Comparison of ENCODE assay signal across 8 mouse cellular contexts in the genomic region with DNA sequence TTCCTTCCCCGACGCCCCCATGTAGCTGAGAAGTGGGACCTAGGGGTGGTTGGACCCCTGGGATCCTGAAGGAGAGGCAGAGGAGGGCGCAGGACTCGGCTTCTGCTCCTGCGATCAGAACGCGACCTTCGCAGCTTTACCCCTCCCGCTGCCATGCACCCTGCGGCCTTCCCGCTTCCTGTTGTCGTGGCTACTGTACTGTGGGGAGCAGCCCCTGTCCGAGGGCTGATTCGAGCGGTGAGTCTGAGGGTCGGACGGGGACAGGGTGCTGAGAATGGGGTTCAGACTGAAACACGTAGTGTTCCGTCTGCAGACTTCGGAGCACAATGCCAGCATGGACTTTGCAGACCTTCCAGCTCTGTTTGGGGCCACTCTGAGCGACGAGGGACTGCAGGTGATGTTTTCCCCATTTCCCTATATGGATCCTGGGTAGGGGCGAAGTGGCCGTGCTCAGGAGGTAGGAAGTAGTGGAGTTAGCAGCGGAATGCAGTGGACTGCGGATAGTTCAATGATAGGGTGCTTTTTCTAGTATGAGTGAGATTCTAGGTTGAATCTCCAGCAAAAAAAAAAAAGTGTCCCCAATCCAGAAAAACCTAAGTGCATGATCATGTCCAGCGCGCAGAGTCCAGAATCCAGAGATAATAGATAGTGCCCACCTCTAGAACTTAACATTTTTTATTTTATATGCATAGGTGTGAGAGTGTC. TPM values are rescaled to one million over a fixed set of nuclear protein-coding genes. Genes with fewer than 3 reads are reported as not detected.
A peak's percentile ranks its signal among the peaks of the same experiment; 100 is the strongest.
DNase-seq lines count a peak whose midpoint lies in the region; ATAC-seq and TF ChIP-seq lines count a peak whose summit lies in the region.

No protein-coding gene starts in this region.

- H3K36me3 ChIP-seq in midbrain, embryonic 12.5 days, result peaks cover 63% of the 10 kb centered on the region

- peak overlapping the region; percentile 81 for H3K4me3 ChIP-seq in lung, adult 2 months (replicated peaks; ENCODE audit: extremely low read depth, low read depth, low read length)
- H3K4me3 ChIP-seq in midbrain, embryonic 12.5 days, result peak overlapping the region; percentile 68

- no peak for TF ChIP-seq CTCF in lung, adult 2 months (IDR thresholded peaks at IDR 0.05; ENCODE audit: insufficient read depth, low read length)

- peaks cover 24% of the 10 kb centered on the region for H3K4me1 ChIP-seq in lung, adult 2 months (ENCODE audit: control insufficient read depth, insufficient read depth, low read length)
- H3K4me1 ChIP-seq in midbrain, embryonic 12.5 days, result peaks cover 50% of the 10 kb centered on the region

- H3K27ac ChIP-seq in midbrain, embryonic 12.5 days (replicated peaks), result peak overlapping the region; percentile 92

- H3K9ac ChIP-seq in midbrain, embryonic 12.5 days (replicated peaks), result peak overlapping the region; percentile 76

- no peaks in the 10 kb centered on the region for H3K9me3 ChIP-seq in midbrain, embryonic 12.5 days

- no peak for TF ChIP-seq POLR2A in lung, adult 2 months (IDR thresholded peaks at IDR 0.05; ENCODE audit: borderline replicate concordance, extremely low read depth, low read depth, low read length)

- peak overlapping the region; percentile 85 for H3K4me2 ChIP-seq in midbrain, embryonic 12.5 days (replicated peaks)

- ATAC-seq in granulocyte monocyte progenitor cell, adult 5-6 weeks (replicated peaks; ENCODE audit: poor library complexity, severe bottlenecking), result 0 out of 2 replicates have a peak, but pooled peaks have one; percentile 15
- peak; percentile 17 for ATAC-seq in midbrain, embryonic 12.5 days (ENCODE audit: low FRiP score, low read depth)

- WGBS in lung, adult 2 months, result 2% methylated on average over 28 of the region's 28 CpGs
- WGBS in midbrain, embryonic 12.5 days, result 4% methylated on average over 28 of the region's 28 CpGs

- DNase-seq in lung, adult 2 months, result peak; percentile 49
- DNase-seq in lung, postnatal 14 days, result no peak
- peak; percentile 53 to 58 for DNase-seq in adrenal gland, postnatal 36 days
- peak; percentile 43 for DNase-seq in kidney, postnatal 14 days
- peak; percentile 66 to 77 for DNase-seq in thymus, postnatal 36 days
- no peak for DNase-seq in frontal cortex, postnatal 14 days (ENCODE audit: low spot score in 2 of 2)

- no peaks in the 10 kb centered on the region for H3K27me3 ChIP-seq in midbrain, embryonic 12.5 days

RNA-seq across cellular contexts. Expression of a gene that starts 0.6 kb away (rescaled TPM):
- polyA plus RNA-seq in lung, adult 2 months (2012; rRNA removed), result 83.6 and 113 TPM in 2 replicates
- total RNA-seq in adrenal gland, postnatal 36 days (2021), result 100 to 1,000 TPM; 127 to 165 TPM
- total RNA-seq in granulocyte monocyte progenitor cell, adult 5-6 weeks (2014; fragmentation: Nextera tagmentation), result 80.9 and 91.7 TPM in 2 replicates
- total RNA-seq in granulocyte monocyte progenitor cell, adult 5-6 weeks (2017), result 63.3 and 67.7 TPM in 2 replicates
- 138 and 149 TPM in 2 replicates for polyA plus RNA-seq in midbrain, embryonic 12.5 days (2016; fragmentation: Nextera tagmentation; extraction: Ambion mirVana)

RNA-seq across cellular contexts. Expression of a gene that starts 0.8 kb away (rescaled TPM):
- polyA plus RNA-seq in lung, adult 2 months (2012; rRNA removed), result 116 and 146 TPM in 2 replicates
- 10 to 100 TPM; 83.6 to 83.8 TPM for total RNA-seq in adrenal gland, postnatal 36 days (2021)
- 35.4 and 51.1 TPM in 2 replicates for total RNA-seq in granulocyte monocyte progenitor cell, adult 5-6 weeks (2014; fragmentation: Nextera tagmentation)
- 32.7 and 34.6 TPM in 2 replicates for total RNA-seq in granulocyte monocyte progenitor cell, adult 5-6 weeks (2017)
- polyA plus RNA-seq in midbrain, embryonic 12.5 days (2016; fragmentation: Nextera tagmentation; extraction: Ambion mirVana), result 96.6 and 101 TPM in 2 replicates

RNA-seq across cellular contexts. Expression of a gene that starts 6.6 kb away (rescaled TPM):
- polyA plus RNA-seq in lung, adult 2 months (2012; rRNA removed), result 933 and 1,129 TPM in 2 replicates
- total RNA-seq in adrenal gland, postnatal 36 days (2021), result 100 to 1,000 TPM; 853 to 925 TPM
- total RNA-seq in granulocyte monocyte progenitor cell, adult 5-6 weeks (2014; fragmentation: Nextera tagmentation), result 1,205 and 1,364 TPM in 2 replicates
- total RNA-seq in granulocyte monocyte progenitor cell, adult 5-6 weeks (2017), result 425 and 461 TPM in 2 replicates
- 1,047 and 1,099 TPM in 2 replicates for polyA plus RNA-seq in midbrain, embryonic 12.5 days (2016; fragmentation: Nextera tagmentation; extraction: Ambion mirVana)

RNA-seq across cellular contexts. Expression of a gene that starts 8.9 kb away (rescaled TPM):
- 0.70 and 1.7 TPM in 2 replicates for polyA plus RNA-seq in lung, adult 2 months (2012; rRNA removed)
- under 1 TPM in 1 of 2 experiments, not detected in 1; 0.13 TPM for total RNA-seq in adrenal gland, postnatal 36 days (2021)
- total RNA-seq in granulocyte monocyte progenitor cell, adult 5-6 weeks (2014; fragmentation: Nextera tagmentation), result not detected in 2 replicates
- total RNA-seq in granulocyte monocyte progenitor cell, adult 5-6 weeks (2017), result not detected in 2 replicates
- polyA plus RNA-seq in midbrain, embryonic 12.5 days (2016; fragmentation: Nextera tagmentation; extraction: Ambion mirVana), result 0.35 and 0.37 TPM in 2 replicates

RNA-seq across cellular contexts. Expression of a gene that starts 9.1 kb away (rescaled TPM):
- polyA plus RNA-seq in lung, adult 2 months (2012; rRNA removed), result 19.6 and 97.3 TPM in 2 replicates
- total RNA-seq in adrenal gland, postnatal 36 days (2021), result 10 to 100 TPM; 21.2 to 35.5 TPM
- total RNA-seq in granulocyte monocyte progenitor cell, adult 5-6 weeks (2014; fragmentation: Nextera tagmentation), result 14.9 and 18.9 TPM in 2 replicates
- total RNA-seq in granulocyte monocyte progenitor cell, adult 5-6 weeks (2017), result 4.5 and 5.9 TPM in 2 replicates
- 12.0 and 12.7 TPM in 2 replicates for polyA plus RNA-seq in midbrain, embryonic 12.5 days (2016; fragmentation: Nextera tagmentation; extraction: Ambion mirVana)

Comparison
In these comparisons a context has a peak if more than half of its experiments do, and no peak if none do; other contexts are left out.
1. DNase-seq: peak in lung, adult 2 months (single experiment), adrenal gland, postnatal 36 days (2 of 2), kidney, postnatal 14 days (single experiment) and thymus, postnatal 36 days (2 of 2); none in lung, postnatal 14 days (single experiment) and frontal cortex, postnatal 14 days (0 of 2).